Mouse (Mus musculus): ENCODE data around the gene Wipf3. TPM values are rescaled to one million over a fixed set of nuclear protein-coding genes. Genes with fewer than 3 reads are reported as not detected.

Wipf3 gene
- polyA plus RNA-seq, 1 experiment from 2014 or later = 1.7 TPM

DNA sequence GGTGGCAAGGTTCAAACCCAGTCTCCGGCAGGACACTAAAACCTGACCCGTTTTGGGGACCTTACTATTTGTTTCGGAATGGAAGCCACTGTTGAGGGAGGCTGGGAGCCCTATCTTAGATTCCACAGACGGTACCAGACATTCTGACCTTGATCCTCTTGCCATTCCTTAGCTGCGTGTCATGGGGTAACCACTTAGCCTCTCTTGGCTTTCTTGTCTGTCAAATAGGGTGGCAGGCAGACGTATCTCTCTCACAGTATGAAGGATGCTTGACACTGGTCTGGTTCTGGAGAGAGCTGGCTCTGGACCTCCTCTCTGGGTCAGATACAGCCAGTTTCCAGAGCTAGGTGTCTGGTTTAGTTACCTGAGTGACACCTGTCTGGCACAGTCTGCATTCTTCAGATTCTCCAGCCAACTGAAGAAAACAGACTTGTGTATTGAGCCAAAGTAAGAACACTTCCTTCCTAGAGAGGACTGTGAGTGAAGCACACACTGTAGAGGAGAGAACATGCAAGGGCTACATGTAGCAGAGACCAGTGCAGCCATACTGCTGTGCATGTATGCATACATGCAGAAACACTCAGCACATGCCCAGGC lies 56.7 kb downstream of the Wipf3 start:
- ATAC-seq (ENCODE audit: low FRiP score) = no peak
- H3K9ac ChIP-seq = peak overlapping the region; percentile 50; the same call in 1 of the 2 replicates
- H3K4me2 ChIP-seq = peak overlapping the region; percentile 68

DNA sequence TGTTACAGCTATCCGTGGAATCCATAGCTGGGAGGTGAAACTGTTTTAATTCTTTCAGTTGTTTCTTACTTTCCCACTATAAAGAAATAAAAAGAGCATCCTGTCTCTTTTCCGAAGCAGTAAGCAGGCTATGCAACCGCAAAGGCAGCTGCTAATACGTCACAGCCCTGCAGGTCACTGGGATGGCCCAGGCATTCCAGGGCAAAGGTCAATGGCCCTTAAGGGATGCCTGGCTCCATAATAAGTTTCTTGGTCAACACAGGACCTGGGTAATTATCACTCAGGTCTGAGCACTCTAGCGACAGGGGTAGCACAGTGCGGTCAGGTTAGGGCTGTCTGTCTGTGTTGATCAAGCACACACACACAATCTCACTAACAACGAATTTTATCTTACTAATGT lies 61.7 kb downstream of the Wipf3 start:
- peaks cover 17% of the 10 kb centered on the region for H3K4me1 ChIP-seq
- ATAC-seq (ENCODE audit: low FRiP score) = no peak
- WGBS = 76% methylated on average over 7 of the region's 7 CpGs

More for the DNA sequence above, 56.7 kb downstream of the Wipf3 start:
- H3K27ac ChIP-seq = no peak overlapping the region
- no peaks in the 10 kb centered on the region for H3K36me3 ChIP-seq (replicated peaks)
- H3K4me3 ChIP-seq (replicated peaks) = peak overlapping the region; percentile 36; the same call in 1 of the 2 replicates
- WGBS = 40% methylated on average over 6 of the region's 6 CpGs
- H3K27me3 ChIP-seq = 0 out of 2 replicates have a peak, but pooled peaks cover 10% of the 10 kb centered on the region
- H3K9me3 ChIP-seq = no peaks in the 10 kb centered on the region
- peaks cover 15% of the 10 kb centered on the region for H3K4me1 ChIP-seq

DNA sequence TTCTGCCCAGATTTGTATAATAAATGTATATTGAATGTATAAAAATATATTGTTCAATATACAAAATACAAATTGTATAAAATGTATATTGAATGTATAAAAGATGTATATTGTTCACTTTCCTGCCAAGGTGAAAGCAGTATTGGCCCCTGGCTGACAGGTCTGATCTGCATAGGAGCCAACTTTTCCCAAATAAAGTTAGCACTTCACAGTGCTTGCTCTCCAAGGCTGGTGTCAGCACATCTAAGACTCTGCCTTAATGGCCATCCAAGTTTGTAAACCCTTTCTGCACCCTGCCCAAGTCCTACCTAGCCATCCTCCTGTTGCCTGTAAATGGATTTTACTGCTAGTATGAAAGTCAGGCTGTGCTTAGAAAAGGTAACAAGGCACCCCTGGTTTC lies 64.7 kb downstream of the Wipf3 start:
- ATAC-seq (ENCODE audit: low FRiP score) = no peak
- H3K27ac ChIP-seq = no peak overlapping the region

More for the DNA sequence above, 61.7 kb downstream of the Wipf3 start:
- no peak overlapping the region for H3K9ac ChIP-seq
- H3K36me3 ChIP-seq (replicated peaks) = no peaks in the 10 kb centered on the region
- H3K27ac ChIP-seq = no peak overlapping the region
- no peak overlapping the region for H3K4me2 ChIP-seq
- H3K4me3 ChIP-seq (replicated peaks) = no peak overlapping the region
- no peaks in the 10 kb centered on the region for H3K9me3 ChIP-seq
- H3K27me3 ChIP-seq = 0 out of 2 replicates have a peak, but pooled peaks cover 10% of the 10 kb centered on the region

DNA sequence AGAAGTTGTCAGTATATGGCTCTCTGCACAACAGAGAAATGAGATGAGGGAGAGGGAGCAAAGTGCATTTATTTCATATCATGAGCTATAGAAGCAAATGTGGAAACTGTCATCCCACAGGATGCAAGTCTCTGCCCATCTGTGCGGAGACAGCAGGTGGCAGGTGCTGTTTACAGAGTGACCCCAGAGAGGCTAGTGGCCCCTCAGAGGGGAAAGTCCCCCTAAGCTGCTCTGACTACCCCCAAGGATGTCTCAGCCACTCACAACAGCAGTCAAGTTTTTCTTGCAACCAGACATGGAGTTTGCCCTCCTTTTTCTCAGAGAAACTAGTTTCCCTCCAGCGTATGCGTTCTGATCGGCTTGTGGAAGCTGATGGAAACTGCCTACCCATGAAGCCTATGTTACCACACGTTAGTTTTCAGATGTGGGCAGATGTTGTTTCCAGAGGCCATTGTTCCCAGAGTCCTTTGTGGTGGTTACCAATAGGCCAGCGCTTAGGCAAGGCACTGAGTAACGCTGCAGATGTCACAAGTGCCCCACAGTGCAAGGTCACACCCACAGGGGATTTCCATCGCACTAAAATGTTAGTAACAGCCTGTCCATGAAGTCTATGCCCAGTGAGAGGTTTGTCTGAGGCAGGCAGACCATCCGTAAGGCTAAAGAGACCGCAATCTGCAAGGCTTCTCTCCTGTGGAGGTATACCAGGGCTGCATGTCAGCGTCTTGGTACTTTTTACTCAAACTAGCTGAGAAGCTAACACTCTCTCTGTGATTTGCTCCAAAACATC lies 65.4 kb downstream of the Wipf3 start:
- 61% methylated on average over 11 of the region's 11 CpGs for WGBS
- H3K4me3 ChIP-seq (replicated peaks) = no peak overlapping the region
- H3K36me3 ChIP-seq (replicated peaks) = no peaks in the 10 kb centered on the region
- no peaks in the 10 kb centered on the region for H3K27me3 ChIP-seq
- ATAC-seq (ENCODE audit: low FRiP score) = no peak
- H3K4me2 ChIP-seq = no peak overlapping the region
- peaks cover 19% of the 10 kb centered on the region for H3K4me1 ChIP-seq
- H3K9ac ChIP-seq = 0 out of 2 replicates have a peak overlapping the region, but pooled peaks have one; percentile 13
- no peak overlapping the region for H3K27ac ChIP-seq
- H3K9me3 ChIP-seq = no peaks in the 10 kb centered on the region

More for the DNA sequence above, 64.7 kb downstream of the Wipf3 start:
- Histone ChIP-seq H3K27me3 (no peaks in the 10 kb centered on the region), H3K4me2 (no peak overlapping the region), H3K36me3 (replicated peaks) (no peaks in the 10 kb centered on the region), H3K4me1 (peaks cover 19% of the 10 kb centered on the region), H3K9me3 (no peaks in the 10 kb centered on the region), H3K4me3 (replicated peaks) (no peak overlapping the region), H3K9ac (no peak overlapping the region)

DNA sequence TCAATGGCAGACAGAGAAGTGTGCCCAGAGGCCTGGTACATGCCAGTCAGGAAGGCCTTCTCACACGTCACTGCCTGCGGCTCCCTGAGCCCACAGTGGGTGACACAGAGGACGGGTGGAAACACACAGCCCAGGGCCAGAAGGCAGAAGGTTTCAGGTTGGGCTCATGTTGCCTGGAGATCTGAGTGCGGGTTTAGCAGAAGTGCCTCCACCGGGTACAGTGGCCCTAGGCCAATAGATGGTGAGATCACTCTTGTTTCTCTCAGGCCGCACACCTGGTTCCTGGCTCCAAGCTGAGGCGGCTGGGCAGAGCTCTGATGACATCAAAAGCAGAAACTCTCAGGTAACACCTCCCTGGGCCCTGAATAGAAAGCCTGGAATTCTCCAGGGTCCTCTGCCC lies 66.8 kb downstream of the Wipf3 start:
- Histone ChIP-seq H3K9me3 (no peaks in the 10 kb centered on the region), H3K27ac (no peak overlapping the region), H3K27me3 (no peaks in the 10 kb centered on the region), H3K4me3 (replicated peaks) (no peak overlapping the region), H3K4me1 (peaks cover 19% of the 10 kb centered on the region), H3K9ac (no peak overlapping the region), H3K4me2 (no peak overlapping the region), H3K36me3 (replicated peaks) (peaks cover 12% of the 10 kb centered on the region)
- ATAC-seq (ENCODE audit: low FRiP score) = no peak
- 81% methylated on average over 7 of the region's 7 CpGs for WGBS

DNA sequence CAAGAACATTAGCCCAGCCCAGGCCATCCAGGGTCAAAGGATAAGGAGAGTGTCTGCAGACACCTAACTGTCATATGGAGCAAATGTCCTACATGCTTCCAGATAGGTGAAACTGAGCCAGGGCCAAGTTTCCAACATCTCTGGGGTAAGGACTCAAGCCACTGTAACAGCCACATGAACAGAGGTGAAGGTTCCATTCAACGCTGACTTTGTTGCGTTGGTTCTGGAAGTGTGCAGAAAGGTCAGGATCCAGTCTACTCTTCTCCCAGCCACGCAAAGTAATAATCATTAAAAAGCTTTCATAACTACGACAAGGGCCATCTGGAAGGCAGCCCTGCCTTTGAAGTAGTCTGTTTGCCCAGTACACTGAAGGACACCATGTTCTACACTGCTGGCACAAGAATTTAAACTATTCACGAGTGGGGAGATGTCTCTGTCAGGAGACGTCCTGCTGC lies 73.3 kb downstream of the Wipf3 start:
- Histone ChIP-seq H3K9ac (no peak overlapping the region), H3K27ac (no peak overlapping the region), H3K4me1 (peaks cover 8% of the 10 kb centered on the region), H3K36me3 (replicated peaks) (peaks cover 41% of the 10 kb centered on the region), H3K27me3 (no peaks in the 10 kb centered on the region), H3K4me3 (replicated peaks) (no peak overlapping the region), H3K9me3 (no peaks in the 10 kb centered on the region), H3K4me2 (no peak overlapping the region)
- WGBS = 91% methylated on average over 6 of the region's 6 CpGs
- no peak for ATAC-seq (ENCODE audit: low FRiP score)

DNA sequence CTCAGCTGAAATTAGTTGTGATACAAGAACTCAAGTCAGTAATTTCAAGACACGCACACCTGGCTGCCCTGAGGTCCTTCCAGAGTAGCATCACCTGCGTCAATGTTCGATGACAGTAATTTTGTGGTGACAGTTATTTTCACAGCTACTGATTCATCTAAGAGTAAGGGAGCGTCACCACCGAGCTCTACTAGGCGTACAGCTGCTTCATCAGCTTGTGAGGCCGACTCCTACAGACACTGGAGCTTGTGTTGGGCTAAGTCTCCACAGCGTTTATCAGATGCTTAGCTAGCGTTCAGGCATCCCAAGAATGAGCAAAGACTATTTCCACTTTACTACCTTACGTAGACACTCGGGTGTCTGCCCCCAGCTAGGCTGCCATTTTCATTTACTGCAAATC lies 76.9 kb downstream of the Wipf3 start:
- H3K36me3 ChIP-seq (replicated peaks) = peaks cover 50% of the 10 kb centered on the region
- no peak overlapping the region for H3K27ac ChIP-seq
- WGBS = 96% methylated on average over 11 of the region's 11 CpGs
- no peak overlapping the region for H3K4me2 ChIP-seq
- peaks cover 25% of the 10 kb centered on the region for H3K4me1 ChIP-seq
- H3K9me3 ChIP-seq = no peaks in the 10 kb centered on the region
- no peak overlapping the region for H3K9ac ChIP-seq
- no peak overlapping the region for H3K4me3 ChIP-seq (replicated peaks)
- H3K27me3 ChIP-seq = no peaks in the 10 kb centered on the region
- no peak for ATAC-seq (ENCODE audit: low FRiP score)

DNA sequence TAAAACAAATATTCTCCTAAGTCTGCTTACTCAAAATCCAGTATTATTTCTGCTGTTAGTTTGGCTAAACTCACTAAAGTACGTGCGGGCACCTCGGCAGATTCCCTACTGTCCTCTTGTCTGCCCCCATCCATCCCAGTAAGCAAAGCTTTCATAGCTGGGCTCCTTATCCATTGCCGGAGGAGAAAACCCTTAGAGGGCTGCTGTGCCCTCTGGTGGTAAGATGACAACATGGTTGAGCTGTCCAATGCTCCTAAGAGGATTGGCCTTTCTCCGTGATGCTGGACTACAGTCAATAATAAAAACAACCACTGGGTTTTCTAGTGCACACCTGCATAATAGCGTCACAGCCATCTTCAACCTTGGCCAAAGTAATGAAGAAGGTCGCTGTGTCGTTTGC lies 77.6 kb downstream of the Wipf3 start:
- Histone ChIP-seq H3K9me3 (no peaks in the 10 kb centered on the region), H3K27me3 (no peaks in the 10 kb centered on the region), H3K36me3 (replicated peaks) (peaks cover 50% of the 10 kb centered on the region), H3K27ac (no peak overlapping the region), H3K4me1 (peaks cover 25% of the 10 kb centered on the region), H3K9ac (no peak overlapping the region), H3K4me2 (no peak overlapping the region), H3K4me3 (replicated peaks) (no peak overlapping the region)
- WGBS = 49% methylated on average over 8 of the region's 8 CpGs
- 0 out of 2 replicates have a peak, but pooled peaks have one; percentile 28 for ATAC-seq (ENCODE audit: low FRiP score)

DNA sequence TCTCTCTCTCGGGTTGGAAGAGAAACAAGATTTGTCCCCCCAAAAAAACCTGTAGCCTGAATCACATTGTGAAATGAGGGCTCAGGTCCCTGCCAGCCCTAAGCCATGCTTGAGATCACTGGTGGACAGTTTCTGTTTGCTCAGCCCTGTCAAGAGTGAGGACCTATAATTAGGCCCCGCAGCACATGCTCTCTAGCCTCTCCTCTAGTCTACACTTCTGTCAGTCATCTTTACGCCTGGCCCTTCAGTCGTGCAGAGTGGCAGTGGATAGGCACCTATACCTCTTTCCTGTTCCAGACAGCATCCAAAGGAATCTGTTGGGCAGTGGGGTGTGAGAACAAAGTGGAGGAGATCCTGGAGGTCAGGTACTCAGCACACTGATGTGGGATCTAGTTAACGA lies 78.4 kb downstream of the Wipf3 start:
- ATAC-seq (ENCODE audit: low FRiP score) = peak; percentile 56
- peaks cover 25% of the 10 kb centered on the region for H3K4me1 ChIP-seq
- no peak overlapping the region for H3K4me2 ChIP-seq
- peaks cover 48% of the 10 kb centered on the region for H3K36me3 ChIP-seq (replicated peaks)
- H3K27ac ChIP-seq = peak overlapping the region; percentile 85
- H3K9me3 ChIP-seq = no peaks in the 10 kb centered on the region
- no peaks in the 10 kb centered on the region for H3K27me3 ChIP-seq
- 47% methylated on average over 5 of the region's 5 CpGs for WGBS
- no peak overlapping the region for H3K4me3 ChIP-seq (replicated peaks)
- H3K9ac ChIP-seq = no peak overlapping the region

DNA sequence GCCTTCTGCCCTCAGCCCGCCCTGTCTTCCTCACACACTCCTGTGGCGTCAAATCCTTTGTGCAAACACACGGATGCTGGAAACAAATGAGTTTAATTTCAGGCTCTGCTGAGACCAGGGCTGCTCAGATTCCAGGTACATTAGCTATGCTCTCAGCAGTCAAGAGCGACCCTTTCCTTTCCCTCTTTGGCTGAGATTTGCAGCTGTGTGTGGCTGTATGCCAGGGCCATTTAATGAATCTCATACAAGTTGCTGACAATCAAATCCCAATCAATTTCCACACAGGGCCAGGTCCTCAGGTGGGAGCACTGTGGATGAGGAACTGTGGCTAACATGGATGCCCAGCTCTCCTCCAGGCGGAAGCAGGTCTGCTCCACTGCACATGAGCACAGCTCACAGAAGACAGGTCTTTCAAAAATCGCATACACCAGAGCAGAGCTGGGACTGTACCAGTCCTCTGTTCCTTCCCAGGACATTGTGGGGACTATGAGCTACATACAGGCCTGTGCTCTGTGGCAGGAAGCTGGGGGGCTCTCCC lies 78.9 kb downstream of the Wipf3 start:
- H3K4me3 ChIP-seq (replicated peaks) = no peak overlapping the region
- peaks cover 25% of the 10 kb centered on the region for H3K4me1 ChIP-seq
- no peak overlapping the region for H3K9ac ChIP-seq
- no peaks in the 10 kb centered on the region for H3K9me3 ChIP-seq
- ATAC-seq (ENCODE audit: low FRiP score) = peak; percentile 69
- 34% methylated on average over 6 of the region's 6 CpGs for WGBS
- H3K36me3 ChIP-seq (replicated peaks) = peaks cover 51% of the 10 kb centered on the region
- peak overlapping the region; percentile 10; the same call in 1 of the 2 replicates for H3K4me2 ChIP-seq
- peak overlapping the region; percentile 85 for H3K27ac ChIP-seq
- H3K27me3 ChIP-seq = no peaks in the 10 kb centered on the region

DNA sequence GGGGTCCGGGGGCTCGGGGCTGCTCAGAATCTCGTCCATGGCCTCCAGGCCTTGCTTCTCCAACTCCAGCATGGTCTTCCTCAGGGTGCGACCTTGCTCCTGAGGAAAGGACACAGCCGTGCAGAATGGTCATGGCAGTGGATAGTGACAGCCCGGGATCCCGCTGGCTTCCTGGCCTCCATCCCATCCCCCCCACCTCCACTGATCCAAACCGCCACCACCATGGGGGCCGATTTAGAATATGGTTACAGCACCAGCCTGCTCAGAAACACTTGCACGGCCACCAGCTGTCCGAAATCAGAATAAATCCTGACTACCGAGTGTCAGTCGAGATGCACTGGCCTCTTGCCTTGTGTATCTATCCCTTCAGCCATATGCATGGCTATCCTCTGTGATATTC lies 79.9 kb downstream of the Wipf3 start:
- H3K4me2 ChIP-seq = no peak overlapping the region
- no peak overlapping the region; the same call in 1 of the 2 replicates for H3K27ac ChIP-seq
- WGBS = 90% methylated on average over 13 of the region's 13 CpGs
- no peaks in the 10 kb centered on the region for H3K9me3 ChIP-seq
- no peak overlapping the region for H3K9ac ChIP-seq
- H3K4me1 ChIP-seq = peaks cover 25% of the 10 kb centered on the region
- H3K36me3 ChIP-seq (replicated peaks) = peaks cover 60% of the 10 kb centered on the region
- no peak overlapping the region for H3K4me3 ChIP-seq (replicated peaks)
- ATAC-seq (ENCODE audit: low FRiP score) = no peak
- no peaks in the 10 kb centered on the region for H3K27me3 ChIP-seq

DNA sequence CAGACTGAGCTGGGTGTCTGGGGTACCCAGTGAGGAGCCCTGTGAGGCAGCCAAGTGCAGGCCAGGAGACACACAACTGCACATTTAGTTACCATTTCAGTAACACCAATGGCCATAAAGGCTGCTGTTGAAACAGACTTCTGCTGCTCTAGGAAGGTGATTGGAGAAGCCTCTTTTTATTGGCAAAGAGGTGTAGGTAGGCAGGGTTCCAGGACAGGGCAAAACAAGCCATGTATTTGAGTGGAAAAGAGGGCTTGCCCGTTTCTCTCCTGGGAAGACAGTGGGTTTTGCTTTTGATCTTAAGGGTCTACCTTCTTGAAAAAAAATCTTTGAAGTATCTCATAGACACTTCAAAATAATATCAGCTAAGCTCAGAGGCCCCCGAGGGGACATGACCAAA lies 82.9 kb downstream of the Wipf3 start:
- no peak overlapping the region for H3K27ac ChIP-seq
- WGBS = 81% methylated on average over 2 of the region's 2 CpGs
- no peak for ATAC-seq (ENCODE audit: low FRiP score)
- H3K4me3 ChIP-seq (replicated peaks) = no peak overlapping the region
- no peaks in the 10 kb centered on the region for H3K27me3 ChIP-seq
- H3K9ac ChIP-seq = no peak overlapping the region
- H3K4me1 ChIP-seq = peaks cover 20% of the 10 kb centered on the region
- peaks cover 63% of the 10 kb centered on the region for H3K36me3 ChIP-seq (replicated peaks)
- H3K9me3 ChIP-seq = no peaks in the 10 kb centered on the region
- H3K4me2 ChIP-seq = no peak overlapping the region

All from forebrain, embryonic 12.5 days (tissue).